22 mouse cellular contexts compared by ENCODE assay signal in the genomic region with DNA sequence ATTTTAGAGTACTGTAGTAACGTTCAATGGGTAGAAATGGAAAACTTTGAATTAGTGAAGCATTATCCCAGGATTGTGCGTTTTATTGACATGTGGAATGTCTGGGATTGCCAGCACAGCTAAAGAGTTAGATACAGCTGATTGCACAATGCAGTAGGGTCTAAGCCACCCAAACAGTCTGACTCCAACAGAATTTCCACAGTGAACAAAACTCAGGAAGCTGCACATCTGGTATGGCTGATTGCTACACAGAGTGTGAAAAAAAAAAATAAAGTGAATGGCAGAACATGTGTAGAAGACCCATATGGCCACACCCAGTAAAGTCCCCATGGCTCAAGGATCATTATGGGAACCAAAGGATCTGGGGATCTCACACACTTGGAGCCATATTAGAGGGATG.
"Had no signal": no experiment of that assay in that cellular context is flagged by ENCODE, and none has a peak within 500 bp of the region (broad histone marks: within the 10 kb centered on the region; RNA-seq: fewer than 3 reads in every experiment).

No protein-coding gene starts in this region.

- ATAC-seq: liver, embryonic 12.5 days had no signal

- DNase-seq: kidney, adult 18-20 months; kidney, adult 9 months; kidney, postnatal 14 days; kidney, postnatal 4 days; liver; lung, adult 18-20 months; lung, postnatal 10 days; midbrain, embryonic 14.5 days; right cerebral cortex, adult 18-20 months; right cerebral cortex, postnatal 14 days; right cerebral cortex, postnatal 4 days; spleen, adult 18-20 months; thymus, postnatal 25 days had no signal

- H3K4me2 ChIP-seq: limb, embryonic 13.5 days; liver, embryonic 12.5 days; liver, embryonic 15.5 days; midbrain, embryonic 11.5 days; neural tube, embryonic 12.5 days; neural tube, embryonic 15.5 days; stomach, embryonic 15.5 days had no signal

- H3K9ac ChIP-seq: limb, embryonic 13.5 days; liver, embryonic 12.5 days; liver, embryonic 15.5 days; neural tube, embryonic 12.5 days; neural tube, embryonic 15.5 days; stomach, embryonic 15.5 days had no signal

- H3K4me1 ChIP-seq: limb, embryonic 10.5 days; limb, embryonic 13.5 days; liver, embryonic 12.5 days; liver, embryonic 15.5 days; megakaryocyte, embryonic 14.5 days; neural tube, embryonic 12.5 days; neural tube, embryonic 15.5 days; stomach, embryonic 15.5 days had no signal

- H3K36me3 ChIP-seq: limb, embryonic 10.5 days; limb, embryonic 13.5 days; liver, embryonic 12.5 days; liver, embryonic 15.5 days; neural tube, embryonic 12.5 days; neural tube, embryonic 15.5 days; stomach, embryonic 15.5 days had no signal

- H3K27me3 ChIP-seq: limb, embryonic 13.5 days; liver, embryonic 12.5 days; liver, embryonic 15.5 days; megakaryocyte, embryonic 14.5 days; neural tube, embryonic 12.5 days; neural tube, embryonic 15.5 days; stomach, embryonic 15.5 days had no signal

- H3K9me3 ChIP-seq: limb, embryonic 10.5 days; limb, embryonic 13.5 days; liver, embryonic 12.5 days; liver, embryonic 15.5 days; megakaryocyte, embryonic 14.5 days; neural tube, embryonic 12.5 days; neural tube, embryonic 15.5 days; stomach, embryonic 15.5 days had no signal

- H3K27ac ChIP-seq: limb, embryonic 10.5 days; limb, embryonic 13.5 days; liver, embryonic 12.5 days; liver, embryonic 15.5 days; neural tube, embryonic 12.5 days; neural tube, embryonic 15.5 days; stomach, embryonic 15.5 days had no signal

- H3K4me3 ChIP-seq: limb, embryonic 10.5 days; limb, embryonic 13.5 days; liver, embryonic 12.5 days; liver, embryonic 15.5 days; megakaryocyte, embryonic 14.5 days; neural tube, embryonic 12.5 days; neural tube, embryonic 15.5 days; stomach, embryonic 15.5 days had no signal
